Comparison of ENCODE assay signal across 22 mouse cellular contexts in the genomic region with DNA sequence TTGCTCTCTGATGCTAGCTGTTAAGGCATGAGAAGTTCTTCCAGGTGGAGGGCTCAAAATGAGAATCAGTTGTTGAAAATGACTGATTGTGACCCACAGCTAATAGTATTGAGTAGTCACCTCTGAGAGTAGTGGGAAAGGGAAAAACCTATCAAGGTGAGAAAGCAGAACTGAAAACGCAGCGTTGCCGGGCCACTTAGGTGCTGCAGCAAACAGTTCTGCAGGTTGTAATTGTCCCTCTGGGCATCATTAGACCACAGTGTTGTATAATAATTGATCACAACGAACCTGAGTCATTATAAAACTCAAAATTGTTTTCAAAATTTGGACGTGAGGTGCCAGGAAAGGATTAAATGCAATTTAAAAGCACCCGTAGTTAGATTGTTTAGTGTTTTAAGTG.
DNase-seq lines count a peak whose midpoint lies in the region; ATAC-seq and TF ChIP-seq lines count a peak whose summit lies in the region.
"Had no signal": no experiment of that assay in that cellular context is flagged by ENCODE, and none has a peak within 500 bp of the region (broad histone marks: within the 10 kb centered on the region; RNA-seq: fewer than 3 reads in every experiment).

No protein-coding gene starts in this region.

- no peak for TF ChIP-seq CTCF in midbrain, postnatal 0 days (IDR thresholded peaks at IDR 0.05)

- H3K36me3 ChIP-seq in embryonic facial prominence, embryonic 14.5 days (ENCODE audit: control insufficient read depth, insufficient read depth, low read length) = no peaks in the 10 kb centered on the region
- no peaks in the 10 kb centered on the region for H3K36me3 ChIP-seq in embryonic facial prominence, embryonic 10.5 days (replicated peaks)
- no peaks in the 10 kb centered on the region for H3K36me3 ChIP-seq in midbrain, postnatal 0 days (ENCODE audit: insufficient read depth, low read length)
- H3K36me3 ChIP-seq in midbrain, embryonic 15.5 days (replicated peaks) = no peaks in the 10 kb centered on the region
- 0 out of 2 replicates have a peak, but pooled peaks cover 2% of the 10 kb centered on the region for H3K36me3 ChIP-seq in splenic B cell, adult 2 months (ENCODE audit: control insufficient read depth, insufficient read depth, low read length, poor library complexity, severe bottlenecking)
- H3K36me3 ChIP-seq: G1E had no signal

- peak; percentile 80; the same call in 1 of the 2 replicates for ATAC-seq in embryonic facial prominence, embryonic 14.5 days (ENCODE audit: low read depth)
- ATAC-seq in midbrain, postnatal 0 days (ENCODE audit: low FRiP score) = no peak
- no peak for ATAC-seq in midbrain, embryonic 15.5 days (replicated peaks)
- ATAC-seq: activated CD4-positive, CD25-positive, alpha-beta regulatory T cell, adult 4 months; CD4-positive, CD25-positive, alpha-beta regulatory T cell, adult 4 months; Patski had no signal

- DNase-seq in embryonic facial prominence, embryonic 14.5 days (ENCODE audit: low spot score) = peak; percentile 32
- no peak for DNase-seq in embryonic facial prominence, embryonic 10.5 days (ENCODE audit: low spot score)
- peak; percentile 29 for DNase-seq in midbrain, postnatal 0 days (ENCODE audit: low spot score)
- peak; percentile 67 for DNase-seq in A20 (ENCODE audit: low read depth, low spot score)
- peak; percentile 14 for DNase-seq in splenic B cell, adult 2 months (ENCODE audit: low read depth, low spot score)
- no peak for DNase-seq in natural killer cell, adult 2 months (ENCODE audit: low spot score in 2 of 2)
- DNase-seq in heart, adult 11 months = no peak
- DNase-seq: adrenal gland, adult 2 months; adrenal gland, adult 8-10 months; adrenal gland, postnatal 10 days; adrenal gland, postnatal 14 days; adrenal gland, postnatal 25 days; adrenal gland, postnatal 36 days; cerebellum, adult 11 months; cerebellum, adult 11-12 months; cerebellum, adult 18-20 months had no signal

- no peak overlapping the region for H3K4me2 ChIP-seq in embryonic facial prominence, embryonic 14.5 days (ENCODE audit: low read depth, low read length)
- no peak overlapping the region for H3K4me2 ChIP-seq in midbrain, postnatal 0 days (ENCODE audit: low read depth, low read length, poor library complexity, severe bottlenecking)
- H3K4me2 ChIP-seq in midbrain, embryonic 15.5 days = no peak overlapping the region

- no peaks in the 10 kb centered on the region for H3K4me1 ChIP-seq in embryonic facial prominence, embryonic 14.5 days (ENCODE audit: control insufficient read depth, insufficient read depth, low read length)
- no peaks in the 10 kb centered on the region for H3K4me1 ChIP-seq in embryonic facial prominence, embryonic 10.5 days
- no peaks in the 10 kb centered on the region for H3K4me1 ChIP-seq in midbrain, postnatal 0 days (ENCODE audit: insufficient read depth, low read length)
- peaks cover 3% of the 10 kb centered on the region; the same call in 1 of the 2 replicates for H3K4me1 ChIP-seq in midbrain, embryonic 15.5 days

- H3K9ac ChIP-seq in embryonic facial prominence, embryonic 14.5 days (ENCODE audit: low read depth, low read length) = no peak overlapping the region
- no peak overlapping the region for H3K9ac ChIP-seq in midbrain, postnatal 0 days (replicated peaks; ENCODE audit: low read length, poor library complexity, severe bottlenecking)
- no peak overlapping the region for H3K9ac ChIP-seq in midbrain, embryonic 15.5 days

- H3K27me3 ChIP-seq in embryonic facial prominence, embryonic 14.5 days (replicated peaks; ENCODE audit: control insufficient read depth, insufficient read depth, low read length) = no peaks in the 10 kb centered on the region
- no peaks in the 10 kb centered on the region for H3K27me3 ChIP-seq in embryonic facial prominence, embryonic 10.5 days (replicated peaks; ENCODE audit: low read depth, poor library complexity, severe bottlenecking)
- H3K27me3 ChIP-seq in midbrain, postnatal 0 days (ENCODE audit: insufficient read depth, low read length) = no peaks in the 10 kb centered on the region
- H3K27me3 ChIP-seq in midbrain, embryonic 15.5 days (replicated peaks) = no peaks in the 10 kb centered on the region
- no peaks in the 10 kb centered on the region for H3K27me3 ChIP-seq in splenic B cell, adult 2 months (ENCODE audit: control insufficient read depth, insufficient read depth, low read length, poor library complexity, severe bottlenecking)
- H3K27me3 ChIP-seq: CH12.LX, Patski had no signal

- H3K4me3 ChIP-seq in embryonic facial prominence, embryonic 14.5 days (ENCODE audit: low read depth, low read length) = no peak overlapping the region
- no peak overlapping the region for H3K4me3 ChIP-seq in embryonic facial prominence, embryonic 10.5 days
- H3K4me3 ChIP-seq in midbrain, postnatal 0 days (ENCODE audit: low read depth, low read length) = no peak overlapping the region
- H3K4me3 ChIP-seq in midbrain, embryonic 15.5 days = no peak overlapping the region

- no peak overlapping the region for H3K27ac ChIP-seq in embryonic facial prominence, embryonic 14.5 days (replicated peaks; ENCODE audit: low read depth, low read length)
- H3K27ac ChIP-seq in embryonic facial prominence, embryonic 10.5 days (replicated peaks) = no peak overlapping the region
- H3K27ac ChIP-seq in midbrain, postnatal 0 days (ENCODE audit: low read depth, low read length) = no peak overlapping the region
- no peak overlapping the region for H3K27ac ChIP-seq in midbrain, embryonic 15.5 days

- H3K9me3 ChIP-seq in embryonic facial prominence, embryonic 14.5 days (ENCODE audit: control insufficient read depth, low read length) = no peaks in the 10 kb centered on the region
- no peaks in the 10 kb centered on the region for H3K9me3 ChIP-seq in embryonic facial prominence, embryonic 10.5 days
- H3K9me3 ChIP-seq in midbrain, postnatal 0 days (ENCODE audit: low read length) = no peaks in the 10 kb centered on the region
- no peaks in the 10 kb centered on the region for H3K9me3 ChIP-seq in midbrain, embryonic 15.5 days
- H3K9me3 ChIP-seq: G1E had no signal

- 63% methylated on average over 6 of the region's 6 CpGs for WGBS in embryonic facial prominence, embryonic 14.5 days
- 81% methylated on average over 6 of the region's 6 CpGs for WGBS in embryonic facial prominence, embryonic 10.5 days
- WGBS in midbrain, postnatal 0 days = 65% methylated on average over 6 of the region's 6 CpGs
- 66% methylated on average over 6 of the region's 6 CpGs for WGBS in midbrain, embryonic 15.5 days

Comparison
In these comparisons a context has a peak if more than half of its experiments do, and no peak if none do; other contexts are left out.
1. DNase-seq: peak in embryonic facial prominence, embryonic 14.5 days (single experiment), midbrain, postnatal 0 days (single experiment), A20 (single experiment) and splenic B cell, adult 2 months (single experiment); none in embryonic facial prominence, embryonic 10.5 days (single experiment), natural killer cell, adult 2 months (0 of 2) and heart, adult 11 months (single experiment).